Mouse (Mus musculus) liver, embryonic 12.5 days (tissue): ENCODE measurements around the gene Ankrd54. TPM values are rescaled to one million over a fixed set of nuclear protein-coding genes. Genes with fewer than 3 reads are reported as not detected.
A peak's percentile ranks its signal among the peaks of the same experiment; 100 is the strongest.

Experiments
- ATAC-seq: fragments of 200-750 bp; cut with Nextera tagmentation; 2 replicates; pipeline ENCODE4 v1.8.0; 2017; ENCODE audit warnings: moderate number of reproducible peaks, mild to moderate bottlenecking, moderate library complexity
- H3K27ac ChIP-seq: fragments of 300-500 bp; sonication (generic); 2 replicates; pipeline ENCODE4 v1.5.1; 2016; ENCODE audit warnings: mild to moderate bottlenecking
- H3K27me3 ChIP-seq: fragments of 300-500 bp; sonication (generic); replicated peaks from 2 replicates; pipeline ENCODE4 v1.6.1; 2016; ENCODE audit warnings: mild to moderate bottlenecking, moderate library complexity
- H3K36me3 ChIP-seq: fragments of 300-500 bp; sonication (generic); 2 replicates; pipeline ENCODE4 v1.6.1; 2016; ENCODE audit warnings: mild to moderate bottlenecking, moderate library complexity
- H3K4me1 ChIP-seq: fragments of 300-500 bp; sonication (generic); 2 replicates; pipeline ENCODE4 v1.6.1; 2016
- H3K4me2 ChIP-seq: fragments of 300-500 bp; sonication (generic); 2 replicates; pipeline ENCODE4 v1.6.1; 2016; ENCODE audit warnings: mild to moderate bottlenecking, moderate library complexity
- H3K4me3 ChIP-seq: fragments of 300-500 bp; sonication (generic); 2 replicates; pipeline ENCODE4 v1.5.1; 2016; ENCODE audit warnings: mild to moderate bottlenecking, moderate library complexity
- H3K9ac ChIP-seq: fragments of 300-500 bp; sonication (generic); 2 replicates; pipeline ENCODE4 v1.6.1; 2016; ENCODE audit warnings: mild to moderate bottlenecking, moderate library complexity
- H3K9me3 ChIP-seq: fragments of 300-500 bp; sonication (generic); replicated peaks from 2 replicates; pipeline ENCODE4 v1.6.1; 2016; ENCODE audit warnings: mild to moderate bottlenecking, moderate library complexity
- WGBS: fragments of 180-500 bp; shearing (Covaris S2); methylation state at CpG from one replicate; pipeline ENCODE4 v1.1.7; 2016; ENCODE audit not compliant: insufficient replicate concordance; 5-methylcytosine and 5-hydroxymethylcytosine counted together
- polyA plus RNA-seq: library from polyadenylated mRNA; unstranded; fragments of >200 nt; fragmentation: Nextera tagmentation; extraction: Ambion mirVana; gene quantifications from 2 replicates; pipeline ENCODE4 v1.2.1, GENCODE M21; 2016

Ankrd54 gene
- polyA plus RNA-seq = 58.9 and 61.4 TPM in 2 replicates

GRCm38 (mm10) chr15:79062376-79063159 is at the start of gene Ankrd54:
Gene Ankrd54 (minus strand): TSS chr15:79062893.
- Histone ChIP-seq H3K4me3 (peak within 1 kb of the TSS; percentile 89), H3K4me2 (peak within 1 kb of the TSS; percentile 80), H3K27me3 (no peaks in the 10 kb centered on the region), H3K9me3 (no peaks in the 10 kb centered on the region), H3K36me3 (peaks cover 37% of the 10 kb centered on the region), H3K9ac (peak within 1 kb of the TSS; percentile 93), H3K4me1 (peaks cover 87% of the 10 kb centered on the region), H3K27ac (peak within 1 kb of the TSS; percentile 93)
- WGBS = under 1% methylated on average over 80 of the region's 80 CpGs
- ATAC-seq = peak; percentile 96

- no peak overlapping the region for H3K27ac ChIP-seq
Measured at GRCm38 (mm10) chr15:79111774-79112173, 49.1 kb upstream of the Ankrd54 start.

GRCm38 (mm10) chr15:79110528-79110927 is 47.8 kb upstream of the Ankrd54 start:
- 63% methylated on average over 2 of the region's 2 CpGs for WGBS
- H3K9me3 ChIP-seq = no peaks in the 10 kb centered on the region
- H3K36me3 ChIP-seq = peaks cover 16% of the 10 kb centered on the region; the same call in 1 of the 2 replicates
- no peak overlapping the region; the same call in 1 of the 2 replicates for H3K4me3 ChIP-seq
- H3K9ac ChIP-seq = 0 out of 2 replicates have a peak overlapping the region, but pooled peaks have one; percentile 10
- ATAC-seq = no peak
- H3K27me3 ChIP-seq = peaks cover 27% of the 10 kb centered on the region
- peak overlapping the region; percentile 96 for H3K4me2 ChIP-seq
- H3K4me1 ChIP-seq = peaks cover 52% of the 10 kb centered on the region
- H3K27ac ChIP-seq = no peak overlapping the region

More at GRCm38 (mm10) chr15:79111774-79112173, 49.1 kb upstream of the Ankrd54 start:
- 77% methylated on average over 4 of the region's 4 CpGs for WGBS
- Histone ChIP-seq H3K4me1 (peaks cover 40% of the 10 kb centered on the region), H3K9me3 (no peaks in the 10 kb centered on the region), H3K4me2 (no peak overlapping the region), H3K4me3 (no peak overlapping the region), H3K36me3 (peaks cover 24% of the 10 kb centered on the region), H3K9ac (no peak overlapping the region), H3K27me3 (peaks cover 27% of the 10 kb centered on the region)
- no peak for ATAC-seq

GRCm38 (mm10) chr15:79110031-79110430 is 47.3 kb upstream of the Ankrd54 start:
- WGBS = 13% methylated on average over 9 of the region's 9 CpGs
- H3K4me3 ChIP-seq = peak overlapping the region; percentile 72
- H3K27ac ChIP-seq = no peak overlapping the region
- peaks cover 57% of the 10 kb centered on the region for H3K4me1 ChIP-seq
- H3K36me3 ChIP-seq = peaks cover 11% of the 10 kb centered on the region; the same call in 1 of the 2 replicates
- H3K27me3 ChIP-seq = peaks cover 27% of the 10 kb centered on the region
- H3K9me3 ChIP-seq = no peaks in the 10 kb centered on the region
- no peak for ATAC-seq
- H3K4me2 ChIP-seq = peak overlapping the region; percentile 96
- peak overlapping the region; percentile 86 for H3K9ac ChIP-seq

GRCm38 (mm10) chr15:79109321-79109934 is 46.7 kb upstream of the Ankrd54 start:
- Histone ChIP-seq H3K4me2 (peak overlapping the region; percentile 96), H3K4me3 (peak overlapping the region; percentile 72), H3K27ac (peak overlapping the region; percentile 73), H3K4me1 (peaks cover 60% of the 10 kb centered on the region), H3K36me3 (peaks cover 5% of the 10 kb centered on the region; the same call in 1 of the 2 replicates), H3K27me3 (peaks cover 27% of the 10 kb centered on the region), H3K9ac (peak overlapping the region; percentile 86), H3K9me3 (no peaks in the 10 kb centered on the region)
- peak; percentile 51 for ATAC-seq
- 0% methylated on average over 39 of the region's 46 CpGs for WGBS

- WGBS = 1% methylated on average over 46 of the region's 85 CpGs
- Histone ChIP-seq H3K27ac (peak within 1 kb of the TSS; percentile 73), H3K36me3 (peaks cover 5% of the 10 kb centered on the region; the same call in 1 of the 2 replicates), H3K9me3 (no peaks in the 10 kb centered on the region), H3K27me3 (peaks cover 27% of the 10 kb centered on the region), H3K4me2 (peak within 1 kb of the TSS; percentile 96), H3K9ac (peak within 1 kb of the TSS; percentile 86), H3K4me3 (peak within 1 kb of the TSS; percentile 72), H3K4me1 (peaks cover 60% of the 10 kb centered on the region)
- ATAC-seq = peak; percentile 75
Measured at GRCm38 (mm10) chr15:79108421-79109320, 46.0 kb upstream of the Ankrd54 start, which contains the start of gene Micall1. Gene Micall1 (plus strand): TSS chr15:79108898.

- H3K4me1 ChIP-seq = peaks cover 60% of the 10 kb centered on the region
- H3K4me3 ChIP-seq = peak overlapping the region; percentile 72; the same call in 1 of the 2 replicates
Measured at GRCm38 (mm10) chr15:79107966-79108365, 45.3 kb upstream of the Ankrd54 start.

GRCm38 (mm10) chr15:79105804-79106203 is 43.1 kb upstream of the Ankrd54 start:
- WGBS = 25% methylated on average over 2 of the region's 2 CpGs
- H3K9me3 ChIP-seq = no peaks in the 10 kb centered on the region
- H3K4me1 ChIP-seq = peaks cover 52% of the 10 kb centered on the region
- no peak overlapping the region for H3K4me3 ChIP-seq
- peaks cover 26% of the 10 kb centered on the region for H3K27me3 ChIP-seq
- ATAC-seq = peak; percentile 63
- no peak overlapping the region for H3K9ac ChIP-seq
- H3K36me3 ChIP-seq = no peaks in the 10 kb centered on the region
- H3K4me2 ChIP-seq = peak overlapping the region; percentile 7; the same call in 1 of the 2 replicates
- peak overlapping the region; percentile 3; the same call in 1 of the 2 replicates for H3K27ac ChIP-seq

More at GRCm38 (mm10) chr15:79107966-79108365, 45.3 kb upstream of the Ankrd54 start:
- no peak overlapping the region for H3K9ac ChIP-seq
- H3K36me3 ChIP-seq = peaks cover 3% of the 10 kb centered on the region; the same call in 1 of the 2 replicates
- no peaks in the 10 kb centered on the region for H3K9me3 ChIP-seq
- H3K4me2 ChIP-seq = peak overlapping the region; percentile 96
- H3K27ac ChIP-seq = no peak overlapping the region
- WGBS = 29% methylated on average over 7 of the region's 7 CpGs
- peaks cover 27% of the 10 kb centered on the region for H3K27me3 ChIP-seq
- no peak for ATAC-seq

GRCm38 (mm10) chr15:79103264-79103663 is 40.6 kb upstream of the Ankrd54 start:
- Histone ChIP-seq H3K36me3 (no peaks in the 10 kb centered on the region), H3K4me1 (peaks cover 33% of the 10 kb centered on the region), H3K9me3 (no peaks in the 10 kb centered on the region), H3K9ac (no peak overlapping the region), H3K27ac (no peak overlapping the region), H3K4me3 (no peak overlapping the region), H3K27me3 (peaks cover 11% of the 10 kb centered on the region; the same call in 1 of the 2 replicates), H3K4me2 (no peak overlapping the region)
- 72% methylated on average over 10 of the region's 10 CpGs for WGBS
- no peak for ATAC-seq

- Histone ChIP-seq H3K4me2 (no peak overlapping the region), H3K9me3 (no peaks in the 10 kb centered on the region), H3K4me3 (no peak overlapping the region), H3K27ac (no peak overlapping the region), H3K36me3 (no peaks in the 10 kb centered on the region), H3K4me1 (peaks cover 41% of the 10 kb centered on the region), H3K27me3 (0 out of 2 replicates have a peak, but pooled peaks cover 13% of the 10 kb centered on the region), H3K9ac (no peak overlapping the region)
- ATAC-seq = no peak
Measured at GRCm38 (mm10) chr15:79101531-79101930, 38.8 kb upstream of the Ankrd54 start.

- H3K36me3 ChIP-seq = peaks cover 11% of the 10 kb centered on the region
- 0 out of 2 replicates have a peak, but pooled peaks cover 13% of the 10 kb centered on the region for H3K27me3 ChIP-seq
- no peak overlapping the region for H3K9ac ChIP-seq
- no peaks in the 10 kb centered on the region for H3K9me3 ChIP-seq
- H3K4me3 ChIP-seq = no peak overlapping the region
- H3K4me1 ChIP-seq = peaks cover 36% of the 10 kb centered on the region
- H3K27ac ChIP-seq = no peak overlapping the region
- H3K4me2 ChIP-seq = no peak overlapping the region
- no peak for ATAC-seq
- 59% methylated on average over 4 of the region's 4 CpGs for WGBS
Measured at GRCm38 (mm10) chr15:79100391-79100790, 37.7 kb upstream of the Ankrd54 start.
